Mouse (Mus musculus) neural tube, embryonic 14.5 days (tissue): ENCODE measurements around the gene Il23a. TPM values are rescaled to one million over a fixed set of nuclear protein-coding genes. Genes with fewer than 3 reads are reported as not detected.
"Not testable (repeated sequence)": the region's sequence is repeated elsewhere in the genome, so short reads cannot be mapped to it uniquely, and the experiment has no call there.

Experiments used
- ATAC-seq: fragments of 200-750 bp; cut with Nextera tagmentation; 2 replicates; pipeline ENCODE4 v1.8.0; 2017; ENCODE audit warnings: low read depth, mild to moderate bottlenecking, moderate TSS enrichment, moderate library complexity
- H3K27ac ChIP-seq: fragments of 300-500 bp; sonication (generic); 2 replicates; pipeline ENCODE4 v1.5.1; 2014; ENCODE audit warnings: low read depth, mild to moderate bottlenecking, control low read depth, low read length, moderate library complexity, mixed read lengths
- H3K27me3 ChIP-seq: fragments of 300-500 bp; sonication (generic); 2 replicates; pipeline ENCODE4 v1.6.1; 2014; ENCODE audit warnings: low read length; ENCODE audit not compliant: control insufficient read depth, insufficient read depth
- H3K36me3 ChIP-seq: fragments of 300-500 bp; sonication (generic); 2 replicates; pipeline ENCODE4 v1.6.1; 2014; ENCODE audit warnings: low read length, mixed read lengths; ENCODE audit not compliant: control insufficient read depth, insufficient read depth
- H3K4me1 ChIP-seq: fragments of 300-500 bp; sonication (generic); 2 replicates; pipeline ENCODE4 v1.6.1; 2014; ENCODE audit warnings: low read length; ENCODE audit not compliant: control insufficient read depth, insufficient read depth
- H3K4me2 ChIP-seq: fragments of 300-500 bp; sonication (generic); 2 replicates; pipeline ENCODE4 v1.6.1; 2014; ENCODE audit warnings: mild to moderate bottlenecking, low read depth, low read length, control low read depth
- H3K4me3 ChIP-seq: fragments of 300-500 bp; sonication (generic); 2 replicates; pipeline ENCODE4 v1.5.1; 2014; ENCODE audit warnings: low read depth, low read length, control low read depth, mixed read lengths
- H3K9ac ChIP-seq: fragments of 300-500 bp; sonication (generic); replicated peaks from 2 replicates; pipeline ENCODE4 v1.6.1; 2014; ENCODE audit warnings: low read depth, mild to moderate bottlenecking, control low read depth, low read length, mixed read lengths
- H3K9me3 ChIP-seq: fragments of 300-500 bp; sonication (generic); 2 replicates; pipeline ENCODE4 v1.6.1; 2016; ENCODE audit warnings: low read length; ENCODE audit not compliant: control insufficient read depth
- WGBS: fragments of 180-500 bp; shearing (Covaris S2); extraction: QIAGEN DNeasy Blood & Tissue Kit; methylation state at CpG from one replicate; pipeline ENCODE4 v1.1.7; 2014; 5-methylcytosine and 5-hydroxymethylcytosine counted together
- polyA plus RNA-seq: library from polyadenylated mRNA; unstranded; fragments of >200 nt; fragmentation: Nextera tagmentation; extraction: Ambion mirVana; gene quantifications from 2 replicates; pipeline ENCODE4 v1.2.1, GENCODE M21; 2014

Gene Il23a
- polyA plus RNA-seq, 1 experiment from 2014 or later: 0.29 TPM

- H3K4me1 ChIP-seq: no peaks in the 10 kb centered on the region
- no peak overlapping the region for H3K9ac ChIP-seq
- no peaks in the 10 kb centered on the region for H3K9me3 ChIP-seq
- no peak overlapping the region for H3K27ac ChIP-seq
- H3K4me3 ChIP-seq: no peak overlapping the region
- H3K36me3 ChIP-seq: no peaks in the 10 kb centered on the region
- 84% methylated on average over 22 of the region's 22 CpGs for WGBS
- H3K4me2 ChIP-seq: no peak overlapping the region
- ATAC-seq: no peak
- H3K27me3 ChIP-seq: no peaks in the 10 kb centered on the region
Measured at GRCm38 (mm10) chr10:128262300-128262699, 36.3 kb downstream of the Il23a start.

- not testable (repeated sequence) for ATAC-seq, H3K9me3 ChIP-seq, H3K27me3 ChIP-seq, H3K4me2 ChIP-seq, H3K4me1 ChIP-seq, H3K27ac ChIP-seq, H3K36me3 ChIP-seq, H3K4me3 ChIP-seq, H3K9ac ChIP-seq
- WGBS: 90% methylated on average over 7 of the region's 7 CpGs
Measured at GRCm38 (mm10) chr10:128260376-128260775, 38.2 kb downstream of the Il23a start.

DNA sequence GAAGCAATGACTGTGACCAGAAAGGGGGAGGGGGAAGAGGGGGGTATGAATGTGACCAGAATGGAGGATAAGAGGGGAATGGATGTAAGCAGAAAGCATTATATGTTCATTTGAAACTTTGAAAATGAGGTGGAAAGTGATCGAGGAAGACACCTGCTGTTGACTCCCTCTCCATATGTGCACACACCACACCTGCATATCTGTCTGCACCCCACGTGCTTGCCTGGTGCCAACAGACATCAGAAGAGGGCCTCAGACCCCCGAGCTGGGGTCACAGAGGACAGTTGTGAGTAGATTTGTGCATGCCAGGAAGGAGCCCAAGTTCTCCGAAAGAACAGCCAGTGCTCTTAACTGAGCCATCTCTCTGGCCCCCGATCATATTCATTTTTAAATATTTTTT lies 38.6 kb downstream of the Il23a start:
- WGBS: 88% methylated on average over 5 of the region's 5 CpGs
- no peaks in the 10 kb centered on the region for H3K27me3 ChIP-seq
- no peak overlapping the region for H3K27ac ChIP-seq
- H3K4me3 ChIP-seq: no peak overlapping the region
- H3K9ac ChIP-seq: no peak overlapping the region
- H3K4me1 ChIP-seq: no peaks in the 10 kb centered on the region
- no peak for ATAC-seq
- H3K4me2 ChIP-seq: no peak overlapping the region
- no peaks in the 10 kb centered on the region for H3K36me3 ChIP-seq
- H3K9me3 ChIP-seq: no peaks in the 10 kb centered on the region

DNA sequence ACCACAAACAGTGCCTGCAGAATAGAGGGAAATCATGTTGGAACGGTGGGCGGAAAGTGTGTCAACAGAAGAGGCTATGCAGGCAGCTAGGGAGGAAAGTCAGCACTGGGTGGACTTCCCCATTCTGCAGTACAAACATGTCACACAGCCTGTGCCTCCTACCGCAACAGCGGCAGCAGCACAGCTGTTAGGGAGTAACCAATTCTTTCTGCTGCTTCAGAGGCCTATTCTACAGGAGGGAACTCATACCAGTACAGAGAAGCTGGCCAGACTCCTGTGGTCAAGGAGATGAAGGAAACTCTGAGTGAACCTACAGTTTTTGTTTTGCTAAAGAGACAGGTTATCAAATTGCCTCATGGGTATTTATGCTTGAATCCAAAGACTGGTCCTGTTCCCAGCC lies 39.6 kb downstream of the Il23a start:
- no peak for ATAC-seq
- Histone ChIP-seq H3K4me3 (no peak overlapping the region), H3K4me1 (no peaks in the 10 kb centered on the region), H3K36me3 (no peaks in the 10 kb centered on the region), H3K27ac (no peak overlapping the region), H3K27me3 (no peaks in the 10 kb centered on the region), H3K9me3 (no peaks in the 10 kb centered on the region), H3K4me2 (no peak overlapping the region), H3K9ac (no peak overlapping the region)
- 77% methylated on average over 4 of the region's 4 CpGs for WGBS

DNA sequence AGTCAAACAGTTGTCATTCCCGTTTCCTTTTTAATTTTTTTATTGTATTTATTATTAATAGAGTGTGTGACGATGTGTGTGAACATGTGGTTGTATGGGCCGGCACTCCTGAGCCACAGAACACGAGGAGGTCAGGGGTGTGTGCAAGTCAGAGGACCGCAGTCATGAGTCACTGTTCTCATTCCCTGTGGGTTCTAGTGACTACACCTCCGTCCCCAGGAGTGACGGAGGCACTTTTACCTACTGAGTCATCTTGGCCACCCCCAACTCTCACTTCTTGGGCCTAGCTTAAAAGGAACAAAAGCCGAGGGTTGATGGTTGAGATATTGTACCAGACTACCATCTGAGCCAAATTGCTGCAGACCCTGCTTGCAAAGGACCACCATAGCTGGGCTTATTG lies 42.2 kb downstream of the Il23a start:
- no peak overlapping the region for H3K27ac ChIP-seq

DNA sequence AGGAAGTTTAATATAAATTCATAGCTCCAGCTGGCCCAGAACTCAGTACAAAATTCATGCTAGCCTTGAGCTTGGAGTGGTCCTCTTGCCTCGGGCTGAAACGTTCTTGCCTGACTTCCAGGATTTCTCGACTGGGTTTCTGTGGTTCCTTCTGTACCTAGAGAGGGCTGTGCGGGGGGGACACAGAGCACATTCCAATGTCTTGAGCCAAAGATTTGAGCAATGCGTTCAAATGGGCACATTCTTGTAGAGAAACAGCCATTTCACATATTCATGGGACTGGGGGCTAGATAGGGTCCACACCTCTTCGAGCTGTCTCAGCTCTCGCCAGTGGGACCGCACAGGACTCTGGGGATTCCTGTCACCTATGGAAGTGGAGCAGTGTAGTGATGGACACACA lies 42.6 kb downstream of the Il23a start:
- H3K36me3 ChIP-seq: 0 out of 2 replicates have a peak, but pooled peaks cover 4% of the 10 kb centered on the region

More for the DNA sequence above, 42.2 kb downstream of the Il23a start:
- 0 out of 2 replicates have a peak, but pooled peaks cover 4% of the 10 kb centered on the region for H3K36me3 ChIP-seq
- no peaks in the 10 kb centered on the region for H3K9me3 ChIP-seq
- no peaks in the 10 kb centered on the region for H3K27me3 ChIP-seq
- no peak overlapping the region for H3K4me2 ChIP-seq
- 73% methylated on average over 8 of the region's 8 CpGs for WGBS
- no peak overlapping the region for H3K4me3 ChIP-seq
- no peaks in the 10 kb centered on the region for H3K4me1 ChIP-seq
- no peak overlapping the region for H3K9ac ChIP-seq
- no peak for ATAC-seq

DNA sequence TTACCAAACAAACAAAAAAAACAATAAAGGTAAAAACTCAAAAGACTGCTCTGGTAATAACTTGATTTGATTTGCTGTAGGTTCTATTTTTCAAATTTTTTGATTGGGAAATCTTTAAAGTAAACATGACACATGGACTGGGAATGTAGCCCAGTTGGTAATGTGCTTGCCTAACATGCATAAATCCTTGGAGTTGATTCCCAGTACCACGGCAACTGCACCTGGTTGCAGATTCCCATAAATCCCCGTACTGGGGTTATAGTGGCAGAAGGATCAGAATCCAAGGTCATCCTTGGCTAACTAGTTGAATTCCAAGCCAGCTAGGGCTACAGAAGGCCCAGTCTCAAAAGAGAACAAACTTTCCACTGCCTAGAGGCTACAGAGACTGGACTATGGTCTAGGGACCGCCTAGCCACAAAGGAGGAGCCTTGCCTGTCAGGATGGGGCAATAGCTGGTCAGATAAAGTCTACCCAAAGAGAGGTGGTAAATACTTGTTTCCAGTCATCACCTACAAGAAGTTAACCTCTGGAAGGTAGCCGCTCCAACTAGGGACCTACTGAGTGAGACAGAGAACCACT lies 44.8 kb downstream of the Il23a start, which contains the start of gene Apon:
Apon (plus strand) TSS at position 420 of the 579 bp plus-strand sequence.
- ATAC-seq: no peak
- no peak within 1 kb of the TSS for H3K4me3 ChIP-seq
- no peak within 1 kb of the TSS for H3K4me2 ChIP-seq
- H3K4me1 ChIP-seq: no peaks in the 10 kb centered on the region
- H3K36me3 ChIP-seq: peaks cover 16% of the 10 kb centered on the region
- no peaks in the 10 kb centered on the region for H3K27me3 ChIP-seq
- WGBS: 90% methylated on average over 4 of the region's 4 CpGs
- no peaks in the 10 kb centered on the region for H3K9me3 ChIP-seq
- no peak within 1 kb of the TSS for H3K9ac ChIP-seq
- no peak within 1 kb of the TSS for H3K27ac ChIP-seq

More for the DNA sequence above, 42.6 kb downstream of the Il23a start:
- no peak overlapping the region for H3K27ac ChIP-seq
- no peak for ATAC-seq
- H3K4me1 ChIP-seq: no peaks in the 10 kb centered on the region
- H3K4me3 ChIP-seq: no peak overlapping the region
- no peaks in the 10 kb centered on the region for H3K27me3 ChIP-seq
- H3K4me2 ChIP-seq: no peak overlapping the region
- H3K9me3 ChIP-seq: no peaks in the 10 kb centered on the region
- H3K9ac ChIP-seq: no peak overlapping the region
- WGBS: 89% methylated on average over 8 of the region's 8 CpGs

- Histone ChIP-seq H3K4me2 (no peak overlapping the region), H3K36me3 (peaks cover 29% of the 10 kb centered on the region), H3K9ac (no peak overlapping the region), H3K4me1 (no peaks in the 10 kb centered on the region), H3K4me3 (no peak overlapping the region), H3K27ac (no peak overlapping the region), H3K9me3 (no peaks in the 10 kb centered on the region), H3K27me3 (no peaks in the 10 kb centered on the region)
- 94% methylated on average over 12 of the region's 13 CpGs for WGBS
- no peak for ATAC-seq
Measured at GRCm38 (mm10) chr10:128250565-128250964, 48.0 kb downstream of the Il23a start.

DNA sequence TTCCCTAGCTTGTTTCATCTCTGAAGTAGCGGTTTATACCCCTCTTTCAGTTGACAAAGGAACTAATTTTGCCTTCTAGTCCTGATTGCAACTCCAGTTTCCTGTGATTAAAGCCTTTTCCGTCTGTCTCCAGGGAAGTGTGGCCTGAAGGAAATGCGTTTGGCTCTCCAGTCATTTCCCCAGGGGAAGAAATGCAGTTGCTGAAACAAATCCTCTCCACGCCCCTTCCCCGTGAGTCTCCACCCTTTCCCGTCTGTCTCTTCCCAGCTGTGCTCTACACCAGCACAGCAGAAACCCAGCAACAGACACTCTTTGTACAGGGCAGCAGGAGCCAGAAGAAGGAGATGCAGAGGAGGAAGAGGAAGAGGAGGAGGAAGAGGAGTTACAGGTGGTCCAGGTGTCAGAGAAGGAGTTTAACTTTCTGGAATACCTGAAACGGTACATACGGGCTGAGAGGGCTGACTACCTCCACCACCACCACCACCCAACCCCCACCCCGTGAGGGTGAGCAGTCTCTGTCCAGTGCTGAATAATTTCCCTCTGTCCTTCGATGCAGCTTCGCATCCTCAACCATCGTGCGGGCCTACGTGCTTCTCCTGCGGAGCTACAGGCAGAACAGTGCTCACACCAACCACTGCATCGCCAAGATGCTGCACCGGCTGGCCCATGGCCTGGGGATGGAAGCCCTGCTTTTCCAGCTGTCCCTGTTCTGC lies 51.4 kb downstream of the Il23a start:
- Histone ChIP-seq H3K9ac (no peak overlapping the region), H3K4me3 (no peak overlapping the region), H3K27ac (no peak overlapping the region), H3K36me3 (peaks cover 42% of the 10 kb centered on the region), H3K9me3 (no peaks in the 10 kb centered on the region), H3K4me1 (no peaks in the 10 kb centered on the region), H3K27me3 (no peaks in the 10 kb centered on the region), H3K4me2 (no peak overlapping the region)
- 78% methylated on average over 17 of the region's 17 CpGs for whole genome bisulfite sequencing
- no peak for ATAC-seq
